Mouse (Mus musculus): ENCODE data around the gene Wnt5b. TPM values are rescaled to one million over a fixed set of nuclear protein-coding genes. Genes with fewer than 3 reads are reported as not detected.

The Wnt5b gene
- total RNA-seq, 2 experiments from 2014 or later: 0.64 to 2.3 TPM

DNA sequence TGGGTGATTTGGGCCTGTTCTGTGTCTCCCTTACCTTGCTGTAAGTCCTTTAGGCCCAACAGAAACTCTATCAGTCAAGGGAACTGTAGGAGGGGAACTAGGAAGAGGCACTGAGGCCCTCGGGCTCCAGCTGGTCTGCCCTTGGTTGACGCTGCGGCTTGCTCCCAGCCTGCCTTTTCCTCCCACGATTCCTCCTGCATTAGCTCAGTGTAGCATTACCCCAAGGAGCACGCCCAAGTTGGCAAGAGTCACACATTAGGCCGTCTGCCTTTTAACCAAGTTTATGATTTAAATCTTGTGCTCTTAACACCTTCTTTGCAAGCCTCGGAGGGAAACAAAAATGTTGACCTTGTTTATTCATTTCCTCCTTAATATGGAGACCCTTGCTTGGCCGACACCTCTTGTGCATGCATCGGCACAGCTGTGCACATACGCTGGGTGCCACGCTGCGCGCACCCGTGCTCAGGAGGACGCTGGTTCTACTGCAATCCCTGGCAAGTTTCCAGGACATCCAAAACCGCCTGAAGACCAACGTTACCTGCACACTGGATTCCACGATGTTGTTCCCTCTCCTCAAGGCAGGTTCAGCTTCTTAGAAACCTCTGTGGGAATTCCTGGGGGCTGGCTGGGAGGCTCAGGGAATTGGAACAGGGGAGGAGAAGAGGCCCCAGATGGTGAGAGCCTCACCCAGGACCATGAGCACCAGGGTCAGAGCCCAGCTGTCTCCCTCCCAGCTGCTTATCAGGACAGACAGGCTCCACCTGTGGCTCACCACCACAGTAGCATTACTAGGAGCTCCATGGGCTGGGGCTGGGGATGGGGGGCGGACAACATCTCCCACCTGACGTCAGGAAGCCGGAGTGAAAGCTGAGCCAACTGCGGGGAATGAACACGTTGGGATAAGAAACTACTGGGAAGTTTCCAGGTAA, 21.6 kb upstream of the Wnt5b start:
- no peak overlapping the region for H3K27ac ChIP-seq
- peak; percentile 37 for DNase-seq
- no peak for TF ChIP-seq CTCF (IDR thresholded peaks at IDR 0.05)

DNA sequence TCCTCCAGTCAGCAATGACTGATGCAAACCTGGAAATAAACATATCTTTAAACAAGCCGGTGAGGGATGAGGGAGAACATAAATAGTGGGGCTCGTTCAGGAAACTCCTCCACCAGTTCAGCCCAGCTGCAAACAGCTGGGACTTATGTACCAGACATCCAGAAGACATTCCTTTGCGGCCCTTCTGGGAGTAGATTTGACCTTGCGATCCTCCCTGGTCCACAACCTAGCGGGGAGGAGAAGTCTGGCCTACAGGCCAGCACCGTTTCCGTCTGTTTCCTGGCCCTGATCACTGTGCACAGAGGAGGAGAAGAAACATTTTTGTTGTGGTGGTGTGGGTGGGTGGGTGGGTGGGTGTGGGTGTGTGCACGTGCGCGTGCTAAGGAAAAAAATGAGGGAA, 18.4 kb upstream of the Wnt5b start:
- TF ChIP-seq CTCF (IDR thresholded peaks at IDR 0.05): no peak
- Histone ChIP-seq H3K4me3 (no peak overlapping the region), H3K27ac (no peak overlapping the region)
- intact Hi-C loops (cut with DNase I): no loop called here
- no peak for DNase-seq

More for the DNA sequence above, 21.6 kb upstream of the Wnt5b start:
- peak overlapping the region; percentile 7; the same call in 1 of the 2 replicates for H3K4me3 ChIP-seq
- intact Hi-C loops (cut with DNase I): no loop called here

DNA sequence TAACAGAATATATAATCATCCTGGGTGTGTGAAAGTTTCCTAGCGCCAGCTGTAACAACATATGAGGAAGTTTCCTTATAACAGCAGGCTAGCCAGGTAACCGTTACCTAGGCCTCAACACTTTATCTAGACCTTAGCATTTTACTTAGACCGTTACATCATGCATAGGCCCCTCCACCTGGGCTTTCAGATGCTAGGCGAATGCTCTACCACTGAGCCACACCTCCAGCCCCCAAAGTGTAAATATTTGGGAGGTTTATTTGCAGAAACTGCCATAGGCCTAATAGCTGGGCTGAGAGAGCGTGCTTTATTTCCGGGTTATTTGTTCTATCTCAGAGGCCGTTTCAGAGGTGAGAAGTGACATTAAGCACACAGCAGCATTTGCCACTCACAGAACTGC, 14.7 kb upstream of the Wnt5b start:
- intact Hi-C loops (cut with DNase I): no loop called here
- TF ChIP-seq CTCF (IDR thresholded peaks at IDR 0.05): no peak
- no peak for DNase-seq
- Histone ChIP-seq H3K27ac (no peak overlapping the region), H3K4me3 (no peak overlapping the region)

DNA sequence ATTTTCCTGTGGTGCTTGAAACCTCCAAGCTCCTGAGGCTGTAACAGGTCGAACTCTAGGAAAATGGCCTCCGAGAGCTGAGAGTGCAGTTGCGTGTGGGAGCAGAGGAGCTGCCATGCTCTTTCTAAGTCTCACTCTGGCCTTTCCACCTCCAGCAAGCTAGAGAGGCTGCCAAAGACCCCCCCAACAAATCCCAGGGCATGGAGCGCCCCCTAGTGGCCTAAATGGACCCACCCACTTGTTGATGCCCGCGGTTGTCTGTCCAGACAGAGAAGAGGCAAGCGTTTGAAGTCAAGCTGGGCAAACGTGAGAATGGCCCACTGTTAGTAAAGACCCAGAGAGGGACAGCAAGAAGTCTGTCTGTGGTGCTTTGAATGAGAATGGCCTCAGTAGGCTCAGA, 10.3 kb upstream of the Wnt5b start:
- Histone ChIP-seq H3K27ac (no peak overlapping the region), H3K4me3 (no peak overlapping the region)
- TF ChIP-seq CTCF (IDR thresholded peaks at IDR 0.05): peak; percentile 29; the same call in 1 of the 2 replicates
- intact Hi-C loops (cut with DNase I): no loop called here
- DNase-seq: no peak

DNA sequence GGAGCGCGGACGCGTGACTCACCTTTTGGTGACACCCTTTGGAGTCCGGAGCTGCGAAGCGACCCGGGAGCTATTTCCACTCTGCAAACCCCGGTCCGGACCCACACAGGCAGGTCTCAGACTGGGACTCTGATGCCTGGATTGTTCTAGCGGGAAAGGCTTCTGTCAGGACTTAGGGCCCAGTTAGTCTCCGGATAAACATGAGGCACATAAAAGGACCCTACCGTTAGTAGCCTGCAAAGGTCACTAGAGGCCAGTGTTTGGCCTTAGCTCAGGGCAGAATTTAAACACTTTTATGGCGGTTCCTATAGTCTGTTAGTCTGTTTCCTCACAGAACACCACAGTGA, 344 bp upstream of the Wnt5b start:
- Histone ChIP-seq H3K27ac (peak overlapping the region; percentile 53), H3K4me3 (peak overlapping the region; percentile 86)
- DNase-seq: no peak
- TF ChIP-seq CTCF (IDR thresholded peaks at IDR 0.05): peak; percentile 18; the same call in 1 of the 2 replicates
- intact Hi-C loops (cut with DNase I): loop anchor here (5.0 kb wide), 1 partner anchor 52 kb away; no protein-coding TSS in a partner anchor

DNA sequence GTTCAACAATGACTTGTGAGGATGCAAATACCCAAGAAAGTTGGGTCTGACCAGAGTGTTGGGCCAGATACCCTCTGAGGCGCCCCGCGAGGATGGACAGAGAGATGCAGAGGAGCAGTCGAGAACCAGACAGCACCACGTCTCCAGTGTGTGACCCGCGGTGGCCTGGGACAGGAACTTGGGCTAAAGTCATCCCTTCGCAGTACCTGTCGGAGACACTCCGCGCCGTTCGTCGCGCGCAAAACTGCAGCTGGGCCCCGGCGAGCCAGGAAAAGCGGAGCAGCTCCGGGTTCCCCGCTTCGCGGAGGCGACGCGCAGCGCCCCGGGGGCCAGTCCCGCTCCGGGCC, 718 bp downstream of the Wnt5b start:
- intact Hi-C loops (cut with DNase I): loop anchor here (5.0 kb wide), 1 partner anchor 51 kb away; no protein-coding TSS in a partner anchor
- DNase-seq: peak; percentile 35
- peak overlapping the region; percentile 86 for H3K4me3 ChIP-seq
- H3K27ac ChIP-seq: no peak overlapping the region
- no peak for TF ChIP-seq CTCF (IDR thresholded peaks at IDR 0.05)

DNA sequence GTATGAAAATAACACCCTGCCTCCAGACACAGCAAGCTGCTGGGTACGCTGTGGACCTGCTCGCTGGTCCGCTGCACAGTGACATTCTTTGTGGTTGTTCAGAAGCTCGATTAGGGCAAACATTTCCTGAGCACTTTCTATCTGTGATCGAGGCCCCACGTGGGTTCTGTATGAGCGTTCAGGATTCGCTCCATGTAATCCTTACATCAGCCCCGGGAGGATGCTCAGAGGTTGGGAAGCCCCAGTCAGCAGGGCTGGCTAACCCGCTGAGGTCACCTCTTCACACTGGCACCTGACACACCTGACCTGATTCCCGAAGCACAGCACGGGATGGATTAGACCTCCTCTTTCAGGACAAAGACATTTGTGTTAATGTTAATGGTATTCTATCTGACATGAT, 8.3 kb downstream of the Wnt5b start:
- intact Hi-C loops (cut with DNase I): no loop called here
- H3K4me3 ChIP-seq: no peak overlapping the region
- DNase-seq: no peak
- TF ChIP-seq CTCF (IDR thresholded peaks at IDR 0.05): no peak
- H3K27ac ChIP-seq: no peak overlapping the region

DNA sequence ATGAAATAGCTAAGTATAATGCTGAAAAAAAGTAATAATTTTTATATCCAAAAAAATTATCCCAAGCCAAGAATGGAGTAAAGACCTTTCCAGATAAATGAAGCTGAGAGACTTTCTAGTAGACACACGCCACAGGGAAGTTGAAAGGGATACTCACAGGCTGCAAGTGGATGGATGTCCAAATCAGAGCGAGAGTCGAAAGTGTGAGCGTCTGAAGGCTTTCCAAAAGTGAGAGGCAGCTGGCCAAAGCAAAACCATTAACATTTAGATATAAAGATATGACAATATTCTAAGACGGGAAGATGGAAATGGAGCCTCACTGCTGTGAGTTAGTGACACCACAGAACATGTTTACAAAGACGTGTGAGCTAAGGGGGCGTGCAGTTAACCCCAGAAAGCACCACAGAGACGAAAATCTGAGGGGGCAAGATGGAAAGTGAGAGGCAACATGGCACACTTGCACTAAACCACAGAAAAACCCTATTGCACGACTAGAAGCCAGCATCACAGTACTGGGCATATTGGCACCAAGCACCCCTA, 10.9 kb downstream of the Wnt5b start:
- DNase-seq: no peak
- no peak for TF ChIP-seq CTCF (IDR thresholded peaks at IDR 0.05)
- H3K4me3 ChIP-seq: no peak overlapping the region
- intact Hi-C loops (cut with DNase I): no loop called here
- H3K27ac ChIP-seq: no peak overlapping the region

DNA sequence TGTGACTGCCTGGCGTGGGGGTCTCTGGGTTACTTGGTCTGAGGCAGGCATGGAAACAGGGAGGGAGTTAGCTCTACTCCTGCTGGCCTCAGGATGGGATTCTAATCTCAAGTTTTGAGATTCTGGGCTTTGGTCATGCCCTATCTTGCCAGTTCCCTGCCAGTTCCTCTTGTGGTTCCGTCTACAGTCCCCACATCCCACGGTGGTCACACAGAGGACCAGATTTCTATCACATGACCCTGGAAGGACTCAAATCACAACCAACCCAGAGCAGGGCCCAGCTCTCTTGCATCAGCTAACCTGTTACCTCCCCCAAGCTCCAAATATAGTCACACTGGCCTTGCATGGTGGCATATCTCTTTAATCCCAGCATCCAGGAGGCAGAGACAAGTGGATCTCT, 14.5 kb downstream of the Wnt5b start:
- intact Hi-C loops (cut with DNase I): no loop called here
- DNase-seq: no peak
- TF ChIP-seq CTCF (IDR thresholded peaks at IDR 0.05): no peak

DNA sequence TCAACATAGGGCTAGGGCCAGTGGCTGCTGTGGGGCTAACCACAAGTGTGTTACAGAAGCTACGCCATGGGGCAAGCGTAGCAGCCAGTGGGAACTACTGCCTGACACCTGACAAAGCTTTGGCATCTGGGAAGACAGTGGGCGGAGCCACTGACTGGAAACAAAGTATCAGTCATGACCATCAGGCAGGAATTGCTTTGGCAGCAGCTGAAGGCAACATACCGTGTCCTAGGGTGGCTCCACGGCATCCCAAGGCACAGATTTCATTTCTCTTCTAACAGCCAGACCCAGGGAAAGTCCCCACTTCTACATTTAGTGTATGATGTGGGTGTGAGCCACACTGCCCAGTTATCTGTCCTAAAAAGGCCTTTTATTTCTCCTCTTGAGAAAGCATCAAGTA, 17.6 kb downstream of the Wnt5b start:
- peak overlapping the region; percentile 51; the same call in 1 of the 2 replicates for H3K27ac ChIP-seq
- H3K4me3 ChIP-seq: no peak overlapping the region
- no peak for TF ChIP-seq CTCF (IDR thresholded peaks at IDR 0.05)
- DNase-seq: no peak
- intact Hi-C loops (cut with DNase I): no loop called here

More for the DNA sequence above, 14.5 kb downstream of the Wnt5b start:
- Histone ChIP-seq H3K27ac (peak overlapping the region; percentile 28; the same call in 1 of the 2 replicates), H3K4me3 (no peak overlapping the region)

DNA sequence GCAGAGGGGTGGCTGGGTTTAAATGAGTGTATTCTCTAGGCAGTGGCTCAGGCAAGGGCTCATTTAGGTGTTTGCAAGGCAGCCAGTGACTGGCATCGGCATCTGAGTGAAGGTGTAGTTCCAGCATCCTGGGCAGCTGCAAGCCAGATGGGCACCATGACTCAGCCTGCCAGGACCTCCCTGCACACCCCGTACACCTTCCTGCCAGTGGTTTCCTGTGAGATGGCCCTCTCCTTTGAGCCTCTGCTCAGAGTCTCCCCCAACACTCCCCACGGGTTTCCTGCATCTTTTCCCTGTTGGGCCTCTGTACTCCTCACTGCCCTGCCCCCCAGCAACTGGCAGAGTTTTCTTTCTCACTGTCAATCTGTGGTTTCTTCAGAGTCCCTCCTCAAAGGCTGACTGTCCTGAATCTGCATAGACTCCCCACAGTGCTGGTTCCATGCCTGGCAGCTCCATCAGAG, 22.2 kb downstream of the Wnt5b start:
- no peak for DNase-seq
- H3K27ac ChIP-seq: no peak overlapping the region
- no peak overlapping the region for H3K4me3 ChIP-seq
- TF ChIP-seq CTCF (IDR thresholded peaks at IDR 0.05): no peak
- intact Hi-C loops (cut with DNase I): no loop called here

DNA sequence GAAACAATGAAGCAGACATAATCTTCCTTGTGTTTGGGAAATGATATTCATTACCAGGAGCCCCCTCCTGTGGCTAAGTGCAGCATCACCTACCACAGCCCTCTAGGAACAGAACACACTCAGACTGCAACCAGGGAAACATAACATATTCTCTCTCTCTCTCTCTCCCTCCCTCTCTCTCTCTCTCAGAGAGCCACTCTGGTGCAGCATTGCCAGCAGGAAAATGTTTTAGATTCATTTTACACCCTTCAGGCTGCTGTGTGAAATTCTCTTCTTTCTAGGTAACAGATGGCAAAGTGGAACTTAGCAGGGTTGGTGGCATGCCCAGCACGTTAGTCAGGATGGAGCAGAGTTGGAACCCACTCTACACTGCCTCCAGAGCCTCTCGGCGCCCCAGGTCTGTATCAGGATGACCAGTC, 22.7 kb downstream of the Wnt5b start:
- intact Hi-C loops (cut with DNase I): no loop called here
- H3K27ac ChIP-seq: no peak overlapping the region
- DNase-seq: no peak
- TF ChIP-seq CTCF (IDR thresholded peaks at IDR 0.05): no peak
- H3K4me3 ChIP-seq: no peak overlapping the region

DNA sequence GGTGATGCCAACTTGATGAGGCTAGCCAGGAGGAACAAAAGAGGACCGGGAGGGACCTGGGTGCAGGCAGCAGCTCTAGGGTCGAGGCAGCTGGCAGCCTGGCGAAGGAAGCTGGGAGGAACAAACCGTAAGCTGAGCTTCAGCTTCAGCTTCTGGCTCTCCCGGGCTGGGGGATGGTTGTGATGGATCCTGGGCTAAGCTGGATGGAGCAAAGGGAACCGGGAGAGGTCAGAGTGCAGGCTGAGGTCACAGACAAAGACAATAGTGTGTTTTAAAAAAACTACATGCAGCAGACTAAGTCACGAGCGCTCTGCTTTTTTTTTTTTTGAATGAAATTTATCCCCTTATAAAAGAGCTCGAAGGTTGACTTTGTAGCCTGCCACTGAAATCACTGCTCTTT, 23.4 kb downstream of the Wnt5b start:
- no peak for TF ChIP-seq CTCF (IDR thresholded peaks at IDR 0.05)
- Histone ChIP-seq H3K4me3 (no peak overlapping the region), H3K27ac (no peak overlapping the region)
- no peak for DNase-seq
- intact Hi-C loops (cut with DNase I): no loop called here

Data from gastrocnemius, adult 2 months (tissue).